7 mouse cellular contexts compared by ENCODE assay signal in the genomic region with DNA sequence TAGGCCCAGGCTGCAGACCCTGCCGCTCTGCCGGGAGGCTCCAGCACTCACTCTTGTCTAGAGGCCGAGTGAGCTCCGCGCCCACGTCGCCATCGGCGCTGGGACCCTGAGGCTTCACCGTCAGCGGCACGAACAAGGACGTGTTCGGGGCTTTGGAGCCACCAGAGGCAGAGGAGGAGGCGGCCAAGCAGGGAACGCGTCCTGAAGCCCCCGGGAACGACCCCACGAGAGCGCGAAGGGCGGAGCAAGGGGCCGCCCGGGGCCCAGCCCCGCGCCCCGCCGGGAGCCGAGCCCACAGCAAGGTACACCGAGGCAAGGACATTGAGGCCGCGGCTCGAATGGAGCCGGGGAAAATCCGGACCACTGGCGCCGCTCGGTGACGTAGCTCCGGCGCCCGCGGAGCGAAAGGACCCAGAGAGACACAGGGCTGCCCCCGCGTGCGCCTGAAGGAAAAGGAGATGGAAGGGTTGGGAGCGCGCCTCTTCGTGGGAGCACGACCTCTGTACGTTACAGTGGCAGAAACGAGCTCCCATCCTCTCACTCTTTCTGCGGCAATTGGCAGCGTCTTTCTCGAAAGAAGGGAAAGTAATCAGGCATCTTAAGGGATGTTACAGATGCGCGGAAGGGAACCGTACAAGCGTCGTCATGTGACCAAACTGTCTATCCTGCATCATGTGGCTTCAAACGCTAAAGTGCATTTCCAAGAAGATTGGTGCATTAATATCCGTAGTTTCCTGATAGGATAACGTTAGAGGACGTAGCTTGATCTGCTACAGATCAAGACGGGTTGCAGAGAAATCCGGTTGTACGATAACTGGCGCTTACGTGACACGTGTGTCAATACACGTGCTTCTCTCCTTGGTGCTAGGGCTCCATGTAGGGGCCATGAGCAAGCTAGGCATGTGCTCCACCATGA. TPM values are rescaled to one million over a fixed set of nuclear protein-coding genes. Genes with fewer than 3 reads are reported as not detected.
DNase-seq lines count a peak whose midpoint lies in the region; ATAC-seq lines count a peak whose summit lies in the region.

Gene 4930507D05Rik, plus strand, starts transcription at position 126 of the 916 bp plus-strand sequence.
Gene Supv3l1, minus strand, starts transcription at position 375 of the 916 bp plus-strand sequence.

- H3K36me3 ChIP-seq in intestine, embryonic 15.5 days = peaks cover 11% of the 10 kb centered on the region
- H3K36me3 ChIP-seq in midbrain, embryonic 10.5 days = peaks cover 35% of the 10 kb centered on the region

- peak; percentile 91 for DNase-seq in adrenal gland, adult 2 months
- DNase-seq in embryo, embryonic 11.5 days (ENCODE audit: low read depth, low spot score) = peak; percentile 85
- peak; percentile 85 to 97 for DNase-seq in gastrocnemius, postnatal 36 days
- DNase-seq in left cerebral cortex, postnatal 25 days (ENCODE audit: low spot score in 2 of 2) = peak; percentile 92 to 94
- peak; percentile 89 for DNase-seq in midbrain, embryonic 10.5 days (ENCODE audit: low spot score)
- DNase-seq in right cerebral cortex, postnatal 4 days = peak; percentile 95

- H3K27me3 ChIP-seq in intestine, embryonic 15.5 days (replicated peaks) = no peaks in the 10 kb centered on the region
- H3K27me3 ChIP-seq in midbrain, embryonic 10.5 days (ENCODE audit: low read depth, poor library complexity, severe bottlenecking) = no peaks in the 10 kb centered on the region

- ATAC-seq in intestine, embryonic 15.5 days = peak; percentile 93

- peak within 1 kb of the TSS; percentile 89 for H3K27ac ChIP-seq in intestine, embryonic 15.5 days
- H3K27ac ChIP-seq in midbrain, embryonic 10.5 days (replicated peaks) = peak within 1 kb of the TSS; percentile 99

- peak within 1 kb of the TSS; percentile 100 for H3K4me3 ChIP-seq in intestine, embryonic 15.5 days (replicated peaks)
- H3K4me3 ChIP-seq in midbrain, embryonic 10.5 days = peak within 1 kb of the TSS; percentile 92

- H3K9me3 ChIP-seq in intestine, embryonic 15.5 days = no peaks in the 10 kb centered on the region
- no peaks in the 10 kb centered on the region for H3K9me3 ChIP-seq in midbrain, embryonic 10.5 days (replicated peaks)

- WGBS in intestine, embryonic 15.5 days = under 1% methylated on average over 73 of the region's 73 CpGs
- WGBS in midbrain, embryonic 10.5 days = under 1% methylated on average over 73 of the region's 73 CpGs

- intact Hi-C loops in gastrocnemius, postnatal 36 days (cut with DNase I) = loop anchor here (2.0 to 10.0 kb wide), 2 partner anchors 39 to 305 kb away; no protein-coding TSS in a partner anchor
- intact Hi-C loops in left cerebral cortex, postnatal 25 days (cut with DNase I) = loop anchor here (1.0 to 2.0 kb wide), 2 partner anchors 37 to 109 kb away; partner anchors contain the start of gene Vps26a

- H3K4me1 ChIP-seq in intestine, embryonic 15.5 days (replicated peaks) = peaks cover 7% of the 10 kb centered on the region; the same call in 1 of the 2 replicates
- peaks cover 19% of the 10 kb centered on the region for H3K4me1 ChIP-seq in midbrain, embryonic 10.5 days

- peak within 1 kb of the TSS; percentile 68 for H3K4me2 ChIP-seq in intestine, embryonic 15.5 days (replicated peaks)

- H3K9ac ChIP-seq in intestine, embryonic 15.5 days = peak within 1 kb of the TSS; percentile 100

RNA-seq across cellular contexts. Expression of gene 4930507D05Rik, which starts in this region (rescaled TPM):
- total RNA-seq in adrenal gland, adult 2 months (2021) = under 1 TPM; 0.35 TPM
- polyA plus RNA-seq in adrenal gland, adult 2 months (2012; rRNA removed) = not detected in 2 replicates
- total RNA-seq in gastrocnemius, postnatal 36 days (2021) = not detected
- 0.57 and 0.77 TPM in 2 replicates for polyA plus RNA-seq in intestine, embryonic 15.5 days (2015; fragmentation: Nextera tagmentation; extraction: Ambion mirVana)
- 1 to 10 TPM; 1.3 to 1.8 TPM for total RNA-seq in left cerebral cortex, postnatal 25 days (2021)
- 0.66 and 1.0 TPM in 2 replicates for polyA plus RNA-seq in midbrain, embryonic 10.5 days (2016; fragmentation: Nextera tagmentation; extraction: Ambion mirVana)

RNA-seq across cellular contexts. Expression of gene Supv3l1, which starts in this region (rescaled TPM):
- 10 to 100 TPM; 33.6 to 36.7 TPM for total RNA-seq in adrenal gland, adult 2 months (2021)
- 19.7 and 25.4 TPM in 2 replicates for polyA plus RNA-seq in adrenal gland, adult 2 months (2012; rRNA removed)
- 10 to 100 TPM; 17.1 to 19.7 TPM for total RNA-seq in gastrocnemius, postnatal 36 days (2021)
- 31.2 and 33.3 TPM in 2 replicates for polyA plus RNA-seq in intestine, embryonic 15.5 days (2015; fragmentation: Nextera tagmentation; extraction: Ambion mirVana)
- 10 to 100 TPM; 22.0 to 22.6 TPM for total RNA-seq in left cerebral cortex, postnatal 25 days (2021)
- 30.9 and 32.3 TPM in 2 replicates for polyA plus RNA-seq in midbrain, embryonic 10.5 days (2016; fragmentation: Nextera tagmentation; extraction: Ambion mirVana)

Comparison
In these comparisons a context has a peak if more than half of its experiments do, and no peak if none do; other contexts are left out.
1. Peak in every context shown above with its lines: DNase-seq, ATAC-seq, H3K4me3 ChIP-seq and H3K27ac ChIP-seq.